Mouse (Mus musculus) retina, embryonic 14.5 days (tissue): Measurements from ENCODE around the gene Rgl2.

Source experiments
- DNase-seq: peaks from one replicate; pipeline ENCODE4 v3.0.0-alpha.2; 2015; ENCODE audit warnings: low spot score

The Rgl2 gene

GRCm38 (mm10) chr17:33924577-33925283 is 4.6 kb upstream of the Rgl2 start:
- peak; percentile 71 for DNase-seq

GRCm38 (mm10) chr17:33925406-33926116 is 3.8 kb upstream of the Rgl2 start:
- no peak for DNase-seq

- peak; percentile 47 for DNase-seq
These were observed 3.0 kb upstream of the Rgl2 start for GRCm38 (mm10) chr17:33926207-33926932.

GRCm38 (mm10) chr17:33928251-33928947 is 944 bp upstream of the Rgl2 start:
- no peak for DNase-seq

- DNase-seq, result no peak
These were observed 1.2 kb downstream of the Rgl2 start for GRCm38 (mm10) chr17:33930280-33931158.

GRCm38 (mm10) chr17:33931159-33931866 is 2.0 kb downstream of the Rgl2 start:
- DNase-seq, result no peak

- DNase-seq, result no peak
These were observed 2.6 kb downstream of the Rgl2 start for GRCm38 (mm10) chr17:33931947-33932346.

GRCm38 (mm10) chr17:33932448-33932847 is 3.1 kb downstream of the Rgl2 start:
- DNase-seq, result no peak

GRCm38 (mm10) chr17:33932970-33933369 is 3.6 kb downstream of the Rgl2 start:
- no peak for DNase-seq

GRCm38 (mm10) chr17:33935422-33936055 is 6.2 kb downstream of the Rgl2 start:
- DNase-seq, result no peak

- DNase-seq, result no peak
These were observed 7.7 kb downstream of the Rgl2 start for GRCm38 (mm10) chr17:33936993-33937392.

GRCm38 (mm10) chr17:33938783-33939182 is 9.4 kb downstream of the Rgl2 start:
- no peak for DNase-seq

- peak; percentile 95 for DNase-seq
These were observed 11.0 kb downstream of the Rgl2 start, which contains the start of the genes Pfdn6 and Wdr46 for GRCm38 (mm10) chr17:33940206-33940805. Gene Pfdn6 (minus strand): TSS chr17:33940343. Gene Wdr46 (plus strand): TSS chr17:33940660.

- no peak for DNase-seq
These were observed 11.6 kb downstream of the Rgl2 start for GRCm38 (mm10) chr17:33940981-33941380.

GRCm38 (mm10) chr17:33941381-33941780 is 12.0 kb downstream of the Rgl2 start:
- DNase-seq, result no peak

GRCm38 (mm10) chr17:33943454-33943853 is 14.1 kb downstream of the Rgl2 start:
- no peak for DNase-seq

GRCm38 (mm10) chr17:33947430-33948089 is 18.2 kb downstream of the Rgl2 start:
- no peak for DNase-seq

- no peak for DNase-seq
These were observed 19.0 kb downstream of the Rgl2 start for GRCm38 (mm10) chr17:33948090-33948904.
